Mouse (Mus musculus) bone marrow, adult 2 months (tissue): ENCODE data around the gene Gm9945. TPM values are rescaled to one million over a fixed set of nuclear protein-coding genes. Genes with fewer than 3 reads are reported as not detected.
A peak's percentile ranks its signal among the peaks of the same experiment; 100 is the strongest.

Experiments
- H3K27ac ChIP-seq: fragments of 200-500 bp; 2 replicates; pipeline ENCODE4 v1.5.1; 2012; ENCODE audit warnings: low read depth, mild to moderate bottlenecking, control low read depth, inconsistent platforms, low read length; ENCODE audit not compliant: control insufficient read depth, poor library complexity, insufficient read depth
- H3K4me1 ChIP-seq: fragments of 200-500 bp; 2 replicates; pipeline ENCODE4 v1.6.1; 2011; ENCODE audit warnings: low read length; ENCODE audit not compliant: control insufficient read depth, insufficient read depth
- H3K4me3 ChIP-seq: fragments of 200-500 bp; replicated peaks from 2 replicates; pipeline ENCODE3; 2011; ENCODE audit warnings: mild to moderate bottlenecking, low read depth, low read length, control low read depth; ENCODE audit not compliant: control insufficient read depth
- CTCF ChIP-seq: fragments of 200-500 bp; IDR thresholded peaks from 2 replicates; pipeline ENCODE4 v1.5.1; 2011; ENCODE audit warnings: low read length, control low read depth; ENCODE audit not compliant: control insufficient read depth, insufficient read depth
- POLR2A ChIP-seq: fragments of 200-500 bp; IDR thresholded peaks from 2 replicates; pipeline ENCODE4 v1.6.1; 2011; ENCODE audit warnings: low read depth, mild to moderate bottlenecking, control low read depth, low read length, borderline replicate concordance; ENCODE audit not compliant: control insufficient read depth
- WGBS: fragments of 180-500 bp; shearing (Covaris S2); methylation state at CpG from one replicate; pipeline ENCODE4 v1.1.7; 2018; 5-methylcytosine and 5-hydroxymethylcytosine counted together
- polyA plus RNA-seq: library from polyadenylated mRNA; stranded (reverse); fragments of >200 nt; gene quantifications from 2 replicates; pipeline ENCODE4 v1.2.4, GENCODE M21; 2011; ENCODE audit warnings: low replicate concordance; ENCODE audit not compliant: missing spikeins, insufficient read depth, insufficient read length

Gm9945 gene
- polyA plus RNA-seq, 1 experiment: not detected

- 6% methylated on average over 42 of the region's 42 CpGs for WGBS
- Histone ChIP-seq H3K27ac (no peak within 1 kb of the TSS), H3K4me1 (no peaks in the 10 kb centered on the region), H3K4me3 (peak within 1 kb of the TSS; percentile 44)
- TF ChIP-seq POLR2A: no peak
- TF ChIP-seq CTCF: no peak
These were observed 23.2 kb upstream of the Gm9945 start, which contains the start of the genes Gm10447 and Shroom1 for GRCm38 (mm10) chr11:53456474-53457371. Gene Gm10447 (minus strand): TSS chr11:53457110. Gene Shroom1 (plus strand): TSS chr11:53457205.

GRCm38 (mm10) chr11:53457372-53457954 is 22.5 kb upstream of the Gm9945 start:
- 23% methylated on average over 29 of the region's 29 CpGs for WGBS
- H3K27ac ChIP-seq: no peak overlapping the region

DNA sequence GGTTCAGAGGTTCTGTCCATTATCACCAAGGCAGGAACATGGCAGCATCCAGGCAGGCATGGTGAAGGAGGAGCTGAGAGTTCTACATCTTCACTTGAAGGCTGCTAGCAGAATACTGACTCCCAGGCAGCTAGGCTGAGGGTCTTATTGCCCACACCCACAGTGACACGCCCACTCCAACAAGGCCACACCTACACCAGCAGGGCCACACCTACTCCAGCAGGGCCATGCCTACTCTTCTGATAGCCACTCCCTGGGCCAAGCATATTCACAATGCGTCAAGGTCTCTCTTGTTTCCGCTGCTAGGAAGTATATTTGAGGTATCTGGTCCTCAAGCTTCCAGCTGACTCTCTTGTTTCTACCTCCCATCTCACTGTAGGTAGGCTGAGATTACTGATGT is 21.0 kb upstream of the Gm9945 start:
- TF ChIP-seq POLR2A: no peak
- Histone ChIP-seq H3K4me1 (no peaks in the 10 kb centered on the region), H3K4me3 (no peak overlapping the region), H3K27ac (no peak overlapping the region)
- WGBS: 76% methylated on average over 3 of the region's 3 CpGs

More at GRCm38 (mm10) chr11:53457372-53457954, 22.5 kb upstream of the Gm9945 start:
- H3K4me1 ChIP-seq: no peaks in the 10 kb centered on the region
- peak overlapping the region; percentile 44 for H3K4me3 ChIP-seq
- TF ChIP-seq POLR2A: no peak
- TF ChIP-seq CTCF: no peak

DNA sequence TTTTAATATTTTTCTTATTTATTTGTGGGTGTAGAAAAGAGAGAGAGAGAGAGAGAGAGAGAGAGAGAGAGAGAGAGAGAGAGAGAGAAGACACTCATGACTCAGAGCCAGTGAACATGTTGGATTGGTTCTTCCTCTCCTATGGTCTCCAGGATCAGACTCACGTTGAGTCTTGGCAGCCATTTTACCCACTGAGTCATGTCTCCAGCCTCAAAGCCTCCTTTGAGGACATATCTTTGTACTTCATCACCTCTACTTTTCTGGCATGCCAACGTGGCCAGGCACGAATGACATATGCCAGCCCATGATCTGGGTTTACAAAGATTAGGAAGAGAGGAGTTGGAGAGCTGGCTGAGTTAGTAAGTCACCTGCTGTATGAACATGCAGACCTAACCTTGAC is 19.8 kb upstream of the Gm9945 start:
- no peak overlapping the region for H3K27ac ChIP-seq
- WGBS: 51% methylated on average over 3 of the region's 3 CpGs
- TF ChIP-seq CTCF (no peak), POLR2A (no peak)
- H3K4me1 ChIP-seq: no peaks in the 10 kb centered on the region
- no peak overlapping the region for H3K4me3 ChIP-seq

- Histone ChIP-seq H3K4me1 (no peaks in the 10 kb centered on the region), H3K27ac (no peak overlapping the region), H3K4me3 (no peak overlapping the region)
- WGBS: 50% methylated on average over 5 of the region's 5 CpGs
- TF ChIP-seq CTCF (no peak), POLR2A (no peak)
These were observed 18.2 kb upstream of the Gm9945 start for GRCm38 (mm10) chr11:53461727-53462126.

- no peak overlapping the region for H3K27ac ChIP-seq
- TF ChIP-seq CTCF: no peak
- no peak for TF ChIP-seq POLR2A
- no peak overlapping the region for H3K4me3 ChIP-seq
- 14% methylated on average over 55 of the region's 55 CpGs for WGBS
- no peaks in the 10 kb centered on the region for H3K4me1 ChIP-seq
These were observed 16.2 kb upstream of the Gm9945 start for GRCm38 (mm10) chr11:53463551-53464424.

- TF ChIP-seq POLR2A: no peak; the same call in 1 of the 2 replicates
- peak; percentile 74 for TF ChIP-seq CTCF
- H3K4me1 ChIP-seq: no peaks in the 10 kb centered on the region
- WGBS: 26% methylated on average over 40 of the region's 40 CpGs
- H3K27ac ChIP-seq: no peak overlapping the region
- no peak overlapping the region for H3K4me3 ChIP-seq
These were observed 13.6 kb upstream of the Gm9945 start for GRCm38 (mm10) chr11:53466231-53466971.
